Mouse (Mus musculus) cortical plate, adult 2 months (tissue): ENCODE results near the gene Sprr3.

ENCODE experiments used
- CTCF ChIP-seq: fragments of 200-500 bp; IDR thresholded peaks from 2 replicates; pipeline ENCODE4 v1.5.1; 2011; ENCODE audit warnings: mild to moderate bottlenecking, control low read depth, low read length; ENCODE audit not compliant: insufficient read depth; ENCODE audit errors: extremely low read depth
- POLR2A ChIP-seq: fragments of 200-500 bp; IDR thresholded peaks from 2 replicates; pipeline ENCODE4 v1.6.1; 2011; ENCODE audit warnings: mild to moderate bottlenecking, low read length, control low read depth; ENCODE audit not compliant: insufficient read depth; ENCODE audit errors: extremely low read depth

DNA sequence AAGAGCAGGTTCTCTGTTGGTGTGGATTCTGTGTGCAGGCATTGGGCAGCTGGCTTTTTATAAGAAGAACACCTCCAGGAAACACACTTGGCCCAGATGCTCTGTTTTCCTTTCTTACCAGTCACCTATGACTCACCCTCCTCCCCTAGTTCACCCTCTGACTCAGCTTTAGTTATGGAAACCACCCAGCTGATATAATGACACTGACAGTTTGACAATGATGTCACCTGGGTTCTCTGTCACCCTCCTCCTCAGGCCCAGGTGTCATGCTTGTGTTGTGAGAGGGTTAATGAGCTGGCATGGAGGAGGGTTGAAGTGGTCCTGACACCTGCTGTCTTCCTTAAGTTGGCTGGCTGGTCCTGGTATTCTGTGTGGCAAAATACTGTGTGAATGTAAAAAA, 27.3 kb upstream of the Sprr3 start, which contains the start of gene Sprr1a:
- TF ChIP-seq POLR2A (no peak), CTCF (no peak)
